Mouse (Mus musculus) adipose tissue, adult 10 weeks (tissue): ENCODE results near the gene Setd2. TPM values are rescaled to one million over a fixed set of nuclear protein-coding genes. Genes with fewer than 3 reads are reported as not detected.

Experiments used
- polyA plus RNA-seq: library from polyadenylated mRNA; stranded (reverse); fragments of 350-450 nt; fragmentation: Illumina TruSeq; extraction: RNeasy Lipid Tissue Mini Kit (QIAGEN cat#74804); gene quantifications from one replicate; pipeline ENCODE4 v1.2.3, GENCODE M21; 2014; ENCODE audit warnings: low read depth, low replicate concordance

Setd2 gene
- polyA plus RNA-seq, result 36.5 TPM

DNA sequence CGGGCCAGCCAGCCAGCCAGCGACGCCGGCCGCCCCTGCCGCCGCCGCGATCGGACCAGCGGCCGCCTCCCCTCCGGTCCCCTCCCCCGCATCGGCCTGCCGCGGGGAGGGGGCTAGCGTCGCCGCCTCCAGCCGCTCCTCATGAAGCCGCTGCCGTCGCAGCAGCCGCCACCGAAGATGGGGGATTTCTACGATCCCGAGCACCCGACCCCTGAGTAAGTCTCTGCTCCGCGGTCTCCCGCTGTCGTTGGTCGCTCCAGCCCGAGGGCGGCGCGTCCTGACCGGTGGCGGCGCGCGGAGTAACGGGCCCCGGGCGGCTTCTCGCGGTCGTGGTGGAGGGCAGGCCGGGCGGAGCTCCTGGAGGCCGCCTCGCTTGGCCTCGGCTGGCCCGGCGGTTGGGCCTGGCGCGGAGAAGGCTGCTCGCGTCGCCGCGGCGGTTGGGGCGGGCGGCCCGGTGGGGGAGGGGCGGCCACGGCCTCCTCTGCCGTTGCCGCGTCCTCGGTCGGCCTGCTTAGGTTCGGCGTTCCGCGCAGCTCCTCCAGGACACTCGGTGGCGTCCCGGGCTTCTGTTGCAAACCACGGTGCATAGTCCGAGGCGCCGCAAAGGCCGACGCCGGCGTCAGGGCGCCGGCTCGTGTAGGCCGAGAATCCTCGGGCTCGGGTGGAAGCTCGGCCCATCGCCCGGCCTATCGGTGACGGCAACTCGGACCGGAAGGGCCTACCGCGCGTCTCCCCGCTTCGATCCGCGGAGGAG, at the start of gene Setd2:
Setd2 (plus strand) TSS at position 60 of the 754 bp plus-strand sequence.

DNA sequence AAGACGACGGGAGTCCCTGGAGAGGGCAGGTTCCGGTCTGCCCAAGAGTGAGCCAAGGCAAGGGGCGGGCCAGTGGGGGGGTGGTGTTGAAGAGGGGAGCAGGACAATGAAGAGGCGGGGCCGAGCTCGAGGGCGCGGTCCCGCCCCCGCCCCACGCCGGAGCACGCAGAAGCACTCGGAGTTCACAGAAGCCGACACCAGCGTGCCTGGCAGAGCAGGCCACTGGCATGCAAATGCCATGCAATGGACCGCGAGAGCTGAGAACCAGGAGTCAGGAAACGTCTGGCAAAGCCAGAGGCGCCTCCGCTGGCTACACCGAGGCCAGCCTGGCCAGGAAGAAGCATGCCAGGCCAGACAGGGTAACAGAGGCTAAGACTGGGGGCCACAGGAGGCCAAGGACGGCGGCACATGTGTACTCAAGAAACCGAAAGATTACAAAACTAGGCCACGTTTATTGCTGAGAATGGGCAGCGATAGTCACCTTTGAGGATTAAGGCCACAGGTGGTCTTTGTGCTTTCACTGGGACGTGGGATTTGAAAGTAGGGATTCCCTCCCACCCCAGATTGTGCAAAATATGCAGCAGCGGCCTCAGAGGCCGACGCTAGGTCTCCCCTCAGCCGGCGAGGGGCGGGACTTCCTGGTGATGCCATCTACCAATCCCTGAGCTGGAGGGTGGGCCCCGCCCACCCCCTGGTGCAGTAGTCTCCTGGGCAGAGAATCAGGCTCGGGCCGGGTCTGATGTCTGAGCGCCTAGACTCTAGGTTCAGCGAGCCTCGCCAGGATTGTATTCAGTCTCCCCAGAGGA, 92.2 kb downstream of the Setd2 start, which contains the start of gene Nradd:
Nradd (minus strand) TSS at position 92 of the 806 bp plus-strand sequence.

DNA sequence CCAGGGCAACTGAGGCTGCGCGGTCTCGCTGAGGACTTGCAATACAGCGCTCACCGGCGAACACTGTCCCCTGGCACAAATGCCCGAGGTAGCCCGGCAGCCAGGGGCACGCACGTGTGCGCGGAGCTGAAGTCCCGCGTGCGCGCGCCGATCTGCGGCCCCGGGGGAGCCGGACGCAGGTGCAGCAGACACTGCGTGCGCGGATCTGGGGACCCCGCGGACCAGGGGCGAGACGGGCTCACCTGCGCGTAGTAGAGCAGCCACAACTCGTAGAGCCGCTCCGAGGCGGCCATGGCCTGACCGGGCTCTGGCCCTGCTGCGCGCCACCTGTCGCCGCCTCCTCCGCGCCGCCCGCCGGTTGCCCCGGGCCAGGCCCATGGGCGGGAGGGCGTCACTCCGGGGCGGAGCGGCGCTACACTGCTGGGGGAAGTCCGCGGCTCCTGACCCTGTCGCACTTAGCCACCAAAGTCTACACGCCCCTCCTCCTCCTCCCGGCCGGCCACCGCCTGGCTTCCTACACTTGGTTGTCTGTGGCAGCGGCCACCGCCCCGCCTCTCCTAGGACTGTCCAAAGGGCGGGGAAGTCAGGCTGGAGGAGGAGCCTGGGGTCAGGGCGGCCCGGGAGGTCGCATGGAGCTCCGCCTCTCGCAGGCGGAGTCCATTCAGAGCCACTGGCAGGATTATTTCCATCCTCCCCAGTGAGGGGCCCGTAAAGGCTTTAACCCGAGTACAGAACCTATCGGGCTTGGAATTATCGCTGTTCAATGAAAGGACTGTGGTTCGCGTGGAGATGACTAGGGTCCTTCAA, 121.5 kb downstream of the Setd2 start, which contains the start of gene Nbeal2:
Nbeal2 (minus strand) TSS at position 507 of the 807 bp plus-strand sequence.

GRCm38 (mm10) chr9:110656249-110657221, 124.1 kb downstream of the Setd2 start, which contains the start of gene Ccdc12:
TSS of gene Ccdc12 (plus strand) at chr9:110656503.

Other genes with a start within 250 kb of the Setd2 start
- gene Elp6, start 227.4 kb upstream of the Setd2 start, polyA plus RNA-seq, result 7.6 TPM
- 52.1 TPM for gene Scap, start 199.3 kb upstream of the Setd2 start, polyA plus RNA-seq
- 30.8 TPM for gene Ptpn23, start 124.4 kb upstream of the Setd2 start, polyA plus RNA-seq
- not detected for gene Ngp, start 112.8 kb upstream of the Setd2 start, polyA plus RNA-seq
- gene Klhl18, start 55.9 kb upstream of the Setd2 start, polyA plus RNA-seq, result 10.0 TPM
- 9.6 TPM for gene Kif9, start 55.6 kb upstream of the Setd2 start, polyA plus RNA-seq
- 11.8 TPM for gene Nradd, start 91.9 kb downstream of the Setd2 start, polyA plus RNA-seq
- 10.3 TPM for gene Nbeal2, start 121.6 kb downstream of the Setd2 start, polyA plus RNA-seq
- 64.3 TPM for gene Ccdc12, start 123.9 kb downstream of the Setd2 start, polyA plus RNA-seq
- gene Myl3, start 209.3 kb downstream of the Setd2 start, polyA plus RNA-seq, result not detected
- 6.6 TPM for gene Pth1r, start 214.5 kb downstream of the Setd2 start, polyA plus RNA-seq